Mouse (Mus musculus): ENCODE results near the gene Alad. TPM values are rescaled to one million over a fixed set of nuclear protein-coding genes. Genes with fewer than 3 reads are reported as not detected.

Alad gene
- not detected in 2 replicates for polyA plus RNA-seq (2012; ENCODE audit: insufficient read depth, insufficient read length, low replicate concordance, missing spikeins)

DNA sequence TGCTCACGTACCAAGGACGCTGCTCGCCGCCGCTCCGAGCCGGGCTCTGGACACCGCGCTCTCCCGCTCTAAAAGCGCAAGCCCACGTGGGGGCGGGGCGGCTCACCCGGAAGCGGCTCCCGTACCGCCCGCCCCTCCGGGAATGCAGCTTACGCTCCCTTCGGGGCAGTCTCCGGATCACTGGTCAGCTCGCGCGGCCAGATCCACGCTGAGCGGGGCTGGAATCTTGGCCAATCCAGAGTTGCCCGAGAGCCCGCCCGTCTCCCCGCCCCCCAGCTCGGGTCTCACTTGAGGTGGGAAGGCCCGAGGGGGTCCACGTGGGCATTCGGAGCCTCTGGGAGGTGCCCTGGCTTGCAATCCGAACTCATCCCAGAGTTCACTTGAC lies at the start of gene Alad:
Gene Alad (minus strand): TSS at position 70 of the 385 bp plus-strand sequence.
- Histone ChIP-seq H3K4me3 (ENCODE audit: insufficient read depth, low read depth, low read length) (peak within 1 kb of the TSS; percentile 78), H3K4me1 (ENCODE audit: control insufficient read depth, insufficient read depth, low read length) (peaks cover 22% of the 10 kb centered on the region), H3K27ac (ENCODE audit: insufficient read depth, low read depth, low read length) (peak within 1 kb of the TSS; percentile 42; the same call in 1 of the 2 replicates)
- TF ChIP-seq POLR2A (IDR thresholded peaks at IDR 0.05; ENCODE audit: insufficient read depth, low read depth, low read length), result peak; percentile 61
- TF ChIP-seq CTCF (IDR thresholded peaks at IDR 0.05; ENCODE audit: insufficient read depth, low read depth, low read length), result no peak
- under 1% methylated on average over 37 of the region's 37 CpGs for WGBS

DNA sequence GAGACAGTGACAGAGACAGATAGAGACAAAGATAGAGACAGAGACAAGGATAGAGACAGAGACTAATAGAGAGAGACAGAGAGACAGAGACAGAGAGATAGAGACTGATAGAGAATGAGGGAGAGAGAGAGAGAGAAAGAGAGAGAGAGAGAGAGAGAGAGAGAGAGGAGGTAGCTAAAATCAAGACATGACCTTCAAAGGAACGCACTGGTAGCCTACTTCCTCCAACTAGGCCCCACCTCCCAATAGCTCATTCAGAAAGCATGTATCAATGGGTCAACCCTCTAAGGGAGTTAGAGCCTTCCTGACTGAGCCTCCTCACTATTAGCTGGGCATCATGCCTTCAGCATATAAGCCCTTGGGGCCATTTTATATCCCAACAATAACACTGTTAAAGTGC lies 48.6 kb upstream of the Alad start:
- no peak overlapping the region for H3K4me3 ChIP-seq (ENCODE audit: insufficient read depth, low read depth, low read length)
- WGBS, result 95% methylated on average over 1 of the region's 1 CpGs
- TF ChIP-seq POLR2A (IDR thresholded peaks at IDR 0.05; ENCODE audit: insufficient read depth, low read depth, low read length), result no peak
- TF ChIP-seq CTCF (IDR thresholded peaks at IDR 0.05; ENCODE audit: insufficient read depth, low read depth, low read length), result no peak
- peaks cover 13% of the 10 kb centered on the region for H3K4me1 ChIP-seq (ENCODE audit: control insufficient read depth, insufficient read depth, low read length)
- H3K27ac ChIP-seq (ENCODE audit: insufficient read depth, low read depth, low read length), result no peak overlapping the region

DNA sequence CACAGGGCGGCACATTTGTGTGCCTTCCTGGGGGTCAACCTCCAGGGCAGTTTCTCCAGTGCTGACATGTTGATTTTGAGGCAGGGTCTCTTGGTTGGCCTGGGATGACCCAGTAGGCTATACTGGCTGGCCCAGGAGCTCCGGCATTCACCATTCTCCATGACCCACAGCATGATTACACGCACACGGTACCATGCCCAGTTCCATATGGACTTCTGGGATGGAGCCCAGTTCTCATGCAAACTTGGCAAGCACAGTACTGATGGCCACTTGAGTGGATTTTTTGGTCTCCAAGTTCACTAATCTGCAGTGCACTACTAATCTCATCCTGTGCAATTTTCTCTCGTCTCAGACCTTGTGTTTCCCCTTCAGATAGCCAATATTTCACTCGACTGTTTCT lies 48.0 kb upstream of the Alad start:
- Histone ChIP-seq H3K27ac (ENCODE audit: insufficient read depth, low read depth, low read length) (no peak overlapping the region), H3K4me3 (ENCODE audit: insufficient read depth, low read depth, low read length) (no peak overlapping the region), H3K4me1 (ENCODE audit: control insufficient read depth, insufficient read depth, low read length) (peaks cover 13% of the 10 kb centered on the region)
- 92% methylated on average over 6 of the region's 6 CpGs for WGBS
- TF ChIP-seq POLR2A (IDR thresholded peaks at IDR 0.05; ENCODE audit: insufficient read depth, low read depth, low read length) (no peak), CTCF (IDR thresholded peaks at IDR 0.05; ENCODE audit: insufficient read depth, low read depth, low read length) (no peak)

DNA sequence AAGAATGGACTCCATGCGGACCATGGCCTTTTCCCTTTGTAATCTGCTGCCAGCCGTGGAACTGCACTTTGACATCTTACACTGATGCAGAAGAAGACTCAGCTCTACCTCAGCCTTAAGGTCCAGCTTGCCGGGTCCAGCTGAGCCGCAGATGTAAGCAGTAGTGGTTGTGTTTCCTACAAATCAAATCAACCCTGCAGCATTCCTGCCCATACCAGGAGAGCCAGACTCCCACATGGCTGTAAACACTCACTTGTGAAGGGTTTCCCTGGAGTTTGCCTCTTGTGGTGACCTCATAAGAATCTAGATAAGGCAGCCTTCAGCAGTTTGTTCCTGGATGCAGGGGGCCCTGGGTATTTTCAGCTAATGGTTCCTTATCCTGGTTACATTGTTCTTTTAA lies 46.8 kb upstream of the Alad start:
- 91% methylated on average over 4 of the region's 4 CpGs for WGBS

DNA sequence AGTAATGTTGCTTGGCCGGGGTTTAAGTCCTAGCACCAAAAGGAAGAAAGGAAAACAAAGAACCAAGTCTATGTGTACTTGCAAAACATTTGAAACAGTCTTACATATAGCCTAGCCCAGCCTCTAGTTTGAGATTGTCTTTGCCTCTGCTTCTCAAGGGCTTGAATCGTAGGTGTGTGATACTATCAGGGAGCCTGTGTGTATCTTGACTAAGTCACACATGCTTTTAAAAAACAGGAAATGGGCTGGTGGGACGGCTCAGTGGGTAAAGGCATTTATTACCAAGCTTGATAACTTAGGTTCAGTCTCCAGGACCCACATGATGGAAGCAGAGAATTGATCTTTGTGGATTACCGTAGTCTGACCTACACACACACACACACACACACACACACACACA lies 42.3 kb upstream of the Alad start:
- H3K4me1 ChIP-seq (ENCODE audit: control insufficient read depth, insufficient read depth, low read length), result peaks cover 14% of the 10 kb centered on the region
- no peak overlapping the region for H3K4me3 ChIP-seq (ENCODE audit: insufficient read depth, low read depth, low read length)
- H3K27ac ChIP-seq (ENCODE audit: insufficient read depth, low read depth, low read length), result no peak overlapping the region
- TF ChIP-seq CTCF (IDR thresholded peaks at IDR 0.05; ENCODE audit: insufficient read depth, low read depth, low read length) (no peak), POLR2A (IDR thresholded peaks at IDR 0.05; ENCODE audit: insufficient read depth, low read depth, low read length) (no peak)
- 72% methylated on average over 4 of the region's 4 CpGs for WGBS

More for the DNA sequence above, 46.8 kb upstream of the Alad start:
- H3K27ac ChIP-seq (ENCODE audit: insufficient read depth, low read depth, low read length), result no peak overlapping the region
- no peak overlapping the region for H3K4me3 ChIP-seq (ENCODE audit: insufficient read depth, low read depth, low read length)
- TF ChIP-seq POLR2A (IDR thresholded peaks at IDR 0.05; ENCODE audit: insufficient read depth, low read depth, low read length), result no peak
- no peak for TF ChIP-seq CTCF (IDR thresholded peaks at IDR 0.05; ENCODE audit: insufficient read depth, low read depth, low read length)
- H3K4me1 ChIP-seq (ENCODE audit: control insufficient read depth, insufficient read depth, low read length), result peaks cover 13% of the 10 kb centered on the region

DNA sequence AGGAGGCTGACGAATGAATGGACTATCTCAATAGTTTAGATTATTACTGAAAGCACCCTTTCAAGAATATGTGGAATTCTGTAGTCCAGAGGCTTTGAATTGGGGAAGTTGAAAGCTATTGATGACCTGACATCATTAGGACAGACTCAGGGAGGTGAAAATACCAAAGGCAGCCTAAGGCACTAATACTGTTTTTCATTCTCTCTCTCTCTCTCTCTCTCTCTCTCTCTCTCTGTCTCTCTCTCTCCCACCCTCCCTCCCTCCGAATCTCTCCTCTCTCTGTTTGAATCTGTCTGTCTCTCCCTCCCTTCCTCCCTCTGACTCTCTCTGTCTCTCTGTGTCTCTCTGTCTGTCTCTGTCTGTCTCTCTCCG lies 41.9 kb upstream of the Alad start:
- WGBS, result 24% methylated on average over 3 of the region's 3 CpGs
- H3K27ac ChIP-seq (ENCODE audit: insufficient read depth, low read depth, low read length), result no peak overlapping the region
- peaks cover 14% of the 10 kb centered on the region for H3K4me1 ChIP-seq (ENCODE audit: control insufficient read depth, insufficient read depth, low read length)
- no peak overlapping the region for H3K4me3 ChIP-seq (ENCODE audit: insufficient read depth, low read depth, low read length)
- no peak for TF ChIP-seq CTCF (IDR thresholded peaks at IDR 0.05; ENCODE audit: insufficient read depth, low read depth, low read length)
- TF ChIP-seq POLR2A (IDR thresholded peaks at IDR 0.05; ENCODE audit: insufficient read depth, low read depth, low read length), result no peak

DNA sequence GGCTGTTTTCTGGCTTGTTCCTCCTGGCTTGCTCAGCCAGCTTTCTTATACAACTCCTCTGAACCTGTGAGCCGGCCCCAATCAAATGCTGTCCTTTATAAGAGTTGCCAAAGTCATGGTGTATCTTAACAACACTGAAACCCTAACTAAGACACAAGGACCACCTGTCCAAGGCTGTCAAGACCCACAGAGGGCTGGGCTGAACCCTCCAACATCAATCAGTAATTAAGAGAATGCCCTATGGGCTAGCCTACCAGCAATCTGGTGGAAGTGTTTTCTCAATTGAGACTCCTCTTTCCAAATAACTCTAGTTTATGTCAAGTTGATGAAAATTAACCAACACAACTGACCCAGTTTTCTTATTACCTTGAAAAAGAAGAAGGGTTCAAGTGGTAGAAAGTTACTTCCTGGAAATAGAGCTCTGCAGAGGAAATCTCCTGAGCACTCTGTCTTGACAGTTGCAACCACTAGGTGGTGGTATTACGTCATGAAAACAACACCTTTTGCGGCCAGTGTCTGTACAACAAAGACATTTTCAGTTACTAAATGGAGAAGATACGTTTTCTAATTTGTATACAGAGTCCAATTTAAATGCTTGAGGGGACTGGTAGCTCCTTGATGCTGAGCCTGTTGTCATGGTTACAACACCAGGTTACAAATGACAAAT lies 41.4 kb upstream of the Alad start:
- H3K27ac ChIP-seq (ENCODE audit: insufficient read depth, low read depth, low read length), result no peak overlapping the region
- no peak overlapping the region for H3K4me3 ChIP-seq (ENCODE audit: insufficient read depth, low read depth, low read length)
- TF ChIP-seq CTCF (IDR thresholded peaks at IDR 0.05; ENCODE audit: insufficient read depth, low read depth, low read length) (no peak), POLR2A (IDR thresholded peaks at IDR 0.05; ENCODE audit: insufficient read depth, low read depth, low read length) (no peak)
- H3K4me1 ChIP-seq (ENCODE audit: control insufficient read depth, insufficient read depth, low read length), result peaks cover 12% of the 10 kb centered on the region
- WGBS, result 24% methylated on average over 4 of the region's 4 CpGs

DNA sequence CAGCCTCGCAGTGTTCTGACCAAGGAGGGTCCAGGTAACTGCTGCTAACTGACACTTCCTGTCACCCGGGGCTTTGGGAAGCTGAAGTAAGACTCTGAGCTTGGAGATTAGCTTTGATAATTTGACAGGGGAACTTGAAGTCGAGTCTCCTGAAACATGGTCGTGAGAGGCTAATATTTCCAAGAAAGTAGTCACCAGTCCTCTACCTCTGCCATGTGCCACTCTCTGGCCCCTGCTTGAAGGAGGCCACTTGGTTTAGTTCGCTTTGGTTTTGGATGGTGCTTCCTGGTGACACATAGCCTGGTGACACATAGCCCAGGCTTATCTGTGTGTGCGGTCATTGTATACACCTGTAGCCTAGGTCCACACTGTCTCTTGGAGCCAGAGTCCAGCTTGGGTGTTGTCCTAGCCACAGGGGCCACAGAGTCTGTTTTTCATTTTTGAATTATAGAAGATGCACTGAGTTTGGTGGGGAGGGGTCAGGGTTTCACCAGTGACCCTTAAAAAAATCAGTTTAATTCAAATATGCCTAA lies 40.1 kb upstream of the Alad start, which contains the start of gene Rgs3:
Gene Rgs3 (plus strand): TSS at position 51 of the 533 bp plus-strand sequence.
- TF ChIP-seq POLR2A (IDR thresholded peaks at IDR 0.05; ENCODE audit: insufficient read depth, low read depth, low read length) (no peak), CTCF (IDR thresholded peaks at IDR 0.05; ENCODE audit: insufficient read depth, low read depth, low read length) (no peak)
- H3K27ac ChIP-seq (ENCODE audit: insufficient read depth, low read depth, low read length), result no peak within 1 kb of the TSS

DNA sequence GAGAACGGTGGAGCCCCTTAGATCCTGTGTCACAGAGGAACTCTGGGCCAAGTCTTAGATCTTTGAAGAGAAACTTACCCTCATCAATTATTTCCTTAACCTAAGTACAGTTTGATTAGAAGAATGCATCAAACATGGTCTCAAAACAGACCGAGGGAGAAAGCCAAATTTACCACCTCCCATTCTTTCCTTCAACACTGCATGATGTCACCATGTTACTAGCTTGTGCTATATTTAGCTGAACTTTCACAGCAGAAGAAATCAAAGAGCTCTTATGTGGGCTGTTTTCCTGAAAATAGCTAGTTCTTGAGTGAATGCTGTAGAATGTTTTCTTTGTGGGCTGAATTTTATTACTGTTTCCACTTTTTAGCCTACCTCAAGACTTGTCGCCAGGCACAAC lies 37.7 kb upstream of the Alad start:
- WGBS, result 14% methylated on average over 3 of the region's 3 CpGs
- TF ChIP-seq CTCF (IDR thresholded peaks at IDR 0.05; ENCODE audit: insufficient read depth, low read depth, low read length) (no peak), POLR2A (IDR thresholded peaks at IDR 0.05; ENCODE audit: insufficient read depth, low read depth, low read length) (no peak)
- no peak overlapping the region for H3K4me3 ChIP-seq (ENCODE audit: insufficient read depth, low read depth, low read length)
- peak overlapping the region; percentile 42 for H3K27ac ChIP-seq (ENCODE audit: insufficient read depth, low read depth, low read length)
- H3K4me1 ChIP-seq (ENCODE audit: control insufficient read depth, insufficient read depth, low read length), result peaks cover 6% of the 10 kb centered on the region

More for the DNA sequence above, 40.1 kb upstream of the Alad start, which contains the start of gene Rgs3:
- WGBS, result 73% methylated on average over 6 of the region's 6 CpGs
- Histone ChIP-seq H3K4me1 (ENCODE audit: control insufficient read depth, insufficient read depth, low read length) (peaks cover 9% of the 10 kb centered on the region), H3K4me3 (ENCODE audit: insufficient read depth, low read depth, low read length) (no peak within 1 kb of the TSS)

All from olfactory bulb, adult 2 months (tissue).